Mouse (Mus musculus): ENCODE results near the gene Eras.

DNA sequence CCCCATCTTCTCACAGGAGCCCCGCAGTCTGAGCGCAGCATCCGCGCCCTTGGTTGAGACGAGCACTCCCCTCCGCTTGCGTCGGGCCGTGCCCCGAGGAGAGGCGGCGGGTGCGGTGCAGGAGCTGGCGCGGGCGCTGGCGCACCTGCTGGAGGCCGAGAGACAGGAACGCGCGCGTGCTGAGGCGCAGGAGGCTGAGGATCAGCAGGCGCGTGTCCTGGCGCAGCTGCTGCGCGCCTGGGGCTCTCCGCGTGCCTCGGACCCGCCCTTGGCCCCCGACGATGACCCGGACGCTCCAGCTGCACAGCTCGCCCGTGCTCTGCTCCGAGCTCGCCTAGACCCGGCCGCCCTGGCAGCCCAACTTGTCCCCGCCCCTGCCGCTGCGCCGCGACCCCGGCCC, 6.4 kb downstream of the Eras start:
- TF ChIP-seq CTCF (IDR thresholded peaks at IDR 0.05; ENCODE audit: low read depth, low read length) = no peak
- no peak for TF ChIP-seq TAL1 (conservative IDR thresholded peaks at IDR 0.05; ENCODE audit: low read depth, low read length)
- no peak for TF ChIP-seq GATA1 (IDR thresholded peaks at IDR 0.05; ENCODE audit: borderline replicate concordance, low read length)

Data from G1E (cell line).